Mouse (Mus musculus) neural tube, embryonic 13.5 days (tissue): ENCODE measurements at regions not wholly inside any gene's neighbourhood (a gene's known extent, or its start where the extent isn't known, plus 50 kb on each side); places are given as distances from the start of the nearest gene placed in this dataset.
"Not testable (repeated sequence)": the region's sequence is repeated elsewhere in the genome, so short reads cannot be mapped to it uniquely, and the experiment has no call there.

Experiments
- ATAC-seq: fragments of 200-750 bp; cut with Nextera tagmentation; 2 replicates; pipeline ENCODE4 v1.8.0; 2017; ENCODE audit warnings: low read depth, mild to moderate bottlenecking, moderate TSS enrichment, moderate library complexity
- H3K27ac ChIP-seq: fragments of 300-500 bp; sonication (generic); replicated peaks from 2 replicates; pipeline ENCODE4 v1.5.1; 2015; ENCODE audit warnings: moderate library complexity, mild to moderate bottlenecking, inconsistent platforms
- H3K27me3 ChIP-seq: fragments of 300-500 bp; sonication (generic); 2 replicates; pipeline ENCODE4 v1.6.1; 2015; ENCODE audit warnings: mild to moderate bottlenecking, inconsistent platforms
- H3K36me3 ChIP-seq: fragments of 300-500 bp; sonication (generic); 2 replicates; pipeline ENCODE4 v1.6.1; 2015; ENCODE audit warnings: mild to moderate bottlenecking, inconsistent platforms
- H3K4me1 ChIP-seq: fragments of 300-500 bp; sonication (generic); replicated peaks from 2 replicates; pipeline ENCODE4 v1.6.1; 2015; ENCODE audit warnings: inconsistent platforms
- H3K4me2 ChIP-seq: fragments of 300-500 bp; sonication (generic); 2 replicates; pipeline ENCODE4 v1.6.1; 2015; ENCODE audit warnings: inconsistent platforms, mild to moderate bottlenecking, moderate library complexity
- H3K4me3 ChIP-seq: fragments of 300-500 bp; sonication (generic); 2 replicates; pipeline ENCODE4 v1.5.1; 2015; ENCODE audit warnings: mild to moderate bottlenecking, inconsistent platforms
- H3K9ac ChIP-seq: fragments of 300-500 bp; sonication (generic); 2 replicates; pipeline ENCODE4 v1.6.1; 2015; ENCODE audit warnings: moderate library complexity, mild to moderate bottlenecking, inconsistent platforms
- H3K9me3 ChIP-seq: fragments of 300-500 bp; sonication (generic); 2 replicates; pipeline ENCODE4 v1.6.1; 2016; ENCODE audit warnings: inconsistent platforms
- WGBS: fragments of 180-500 bp; shearing (Covaris S2); methylation state at CpG from one replicate; pipeline ENCODE4 v1.1.7; 2015; 5-methylcytosine and 5-hydroxymethylcytosine counted together

- not testable (repeated sequence) for H3K4me1 ChIP-seq, H3K9me3 ChIP-seq, H3K27ac ChIP-seq, H3K9ac ChIP-seq, H3K36me3 ChIP-seq, H3K27me3 ChIP-seq
- H3K4me2 ChIP-seq: peak overlapping the region; percentile 43
- peak overlapping the region; percentile 20 for H3K4me3 ChIP-seq
- peak; percentile 83 for ATAC-seq
- WGBS: 5% methylated on average over 17 of the region's 17 CpGs
Measured at GRCm38 (mm10) chr8:71026424-71026890, 120.7 kb downstream of the Map1s start.

GRCm38 (mm10) chr8:71028564-71028963 is 122.8 kb downstream of the Map1s start:
- WGBS: 85% methylated on average over 2 of the region's 2 CpGs
- H3K4me3 ChIP-seq, H3K27me3 ChIP-seq, ATAC-seq, H3K9ac ChIP-seq, H3K4me1 ChIP-seq, H3K9me3 ChIP-seq, H3K36me3 ChIP-seq, H3K27ac ChIP-seq, H3K4me2 ChIP-seq: not testable (repeated sequence)
